Mouse (Mus musculus) midbrain, embryonic 13.5 days (tissue): Measurements from ENCODE around the gene Cdan1. TPM values are rescaled to one million over a fixed set of nuclear protein-coding genes. Genes with fewer than 3 reads are reported as not detected.

Experiments
- ATAC-seq: fragments of 200-750 bp; cut with Nextera tagmentation; 2 replicates; pipeline ENCODE4 v1.8.0; 2017; ENCODE audit warnings: mild to moderate bottlenecking, moderate TSS enrichment, moderate library complexity
- H3K27ac ChIP-seq: fragments of 300-500 bp; sonication (generic); 2 replicates; pipeline ENCODE4 v1.5.1; 2015; ENCODE audit warnings: inconsistent platforms, mild to moderate bottlenecking, moderate library complexity
- H3K27me3 ChIP-seq: fragments of 300-500 bp; sonication (generic); 2 replicates; pipeline ENCODE4 v1.6.1; 2015; ENCODE audit warnings: mild to moderate bottlenecking, inconsistent platforms
- H3K36me3 ChIP-seq: fragments of 300-500 bp; sonication (generic); 2 replicates; pipeline ENCODE4 v1.6.1; 2015; ENCODE audit warnings: mild to moderate bottlenecking, inconsistent platforms
- H3K4me1 ChIP-seq: fragments of 300-500 bp; sonication (generic); replicated peaks from 2 replicates; pipeline ENCODE4 v1.6.1; 2015; ENCODE audit warnings: inconsistent platforms
- H3K4me2 ChIP-seq: fragments of 300-500 bp; sonication (generic); replicated peaks from 2 replicates; pipeline ENCODE4 v1.6.1; 2015; ENCODE audit warnings: moderate library complexity, mild to moderate bottlenecking, inconsistent platforms
- H3K4me3 ChIP-seq: fragments of 300-500 bp; sonication (generic); replicated peaks from 2 replicates; pipeline ENCODE4 v1.5.1; 2015; ENCODE audit warnings: mild to moderate bottlenecking, inconsistent platforms
- H3K9ac ChIP-seq: fragments of 300-500 bp; sonication (generic); replicated peaks from 2 replicates; pipeline ENCODE4 v1.6.1; 2015; ENCODE audit warnings: mild to moderate bottlenecking, inconsistent platforms
- H3K9me3 ChIP-seq: fragments of 300-500 bp; sonication (generic); 2 replicates; pipeline ENCODE4 v1.6.1; 2016; ENCODE audit warnings: mild to moderate bottlenecking, inconsistent platforms
- WGBS: fragments of 180-500 bp; shearing (Covaris S2); methylation state at CpG from one replicate; pipeline ENCODE4 v1.1.7; 2015; 5-methylcytosine and 5-hydroxymethylcytosine counted together
- polyA plus RNA-seq: library from polyadenylated mRNA; unstranded; fragments of >200 nt; fragmentation: Nextera tagmentation; extraction: Ambion mirVana; gene quantifications from 2 replicates; pipeline ENCODE4 v1.2.1, GENCODE M21; 2015

Gene Cdan1
- polyA plus RNA-seq, 1 experiment from 2014 or later, result 5.7 TPM

GRCm38 (mm10) chr2:120731167-120731862, 118.6 kb downstream of the Cdan1 start:
- Histone ChIP-seq H3K4me3 (peak overlapping the region; percentile 93), H3K9me3 (no peaks in the 10 kb centered on the region), H3K4me2 (peak overlapping the region; percentile 89), H3K4me1 (peaks cover 36% of the 10 kb centered on the region), H3K27me3 (no peaks in the 10 kb centered on the region), H3K36me3 (peaks cover 27% of the 10 kb centered on the region), H3K27ac (peak overlapping the region; percentile 93), H3K9ac (peak overlapping the region; percentile 93)
- WGBS, result under 1% methylated on average over 61 of the region's 61 CpGs
- ATAC-seq, result peak; percentile 99

- Histone ChIP-seq H3K27me3 (no peaks in the 10 kb centered on the region), H3K9me3 (no peaks in the 10 kb centered on the region), H3K9ac (peak overlapping the region; percentile 93), H3K4me3 (peak overlapping the region; percentile 93), H3K27ac (peak overlapping the region; percentile 93), H3K36me3 (peaks cover 31% of the 10 kb centered on the region), H3K4me2 (peak overlapping the region; percentile 89), H3K4me1 (peaks cover 36% of the 10 kb centered on the region)
- ATAC-seq, result peak; percentile 46
- under 1% methylated on average over 46 of the region's 50 CpGs for WGBS
Measured at GRCm38 (mm10) chr2:120730639-120731166, 119.2 kb downstream of the Cdan1 start.

- peak overlapping the region; percentile 93 for H3K4me3 ChIP-seq
- no peak overlapping the region for H3K27ac ChIP-seq
- no peaks in the 10 kb centered on the region for H3K27me3 ChIP-seq
- 10% methylated on average over 23 of the region's 23 CpGs for WGBS
- peak overlapping the region; percentile 93 for H3K9ac ChIP-seq
- no peak for ATAC-seq
- H3K4me1 ChIP-seq, result peaks cover 36% of the 10 kb centered on the region
- peak overlapping the region; percentile 89 for H3K4me2 ChIP-seq
- H3K36me3 ChIP-seq, result peaks cover 38% of the 10 kb centered on the region
- no peaks in the 10 kb centered on the region for H3K9me3 ChIP-seq
Measured at GRCm38 (mm10) chr2:120729775-120730585, 119.9 kb downstream of the Cdan1 start.

GRCm38 (mm10) chr2:120724176-120724575, 125.8 kb downstream of the Cdan1 start:
- no peak for ATAC-seq
- no peaks in the 10 kb centered on the region for H3K27me3 ChIP-seq
- no peak overlapping the region for H3K9ac ChIP-seq
- H3K4me2 ChIP-seq, result no peak overlapping the region
- no peaks in the 10 kb centered on the region for H3K9me3 ChIP-seq
- H3K4me1 ChIP-seq, result peaks cover 13% of the 10 kb centered on the region
- no peak overlapping the region for H3K4me3 ChIP-seq
- H3K27ac ChIP-seq, result no peak overlapping the region
- WGBS, result 86% methylated on average over 6 of the region's 6 CpGs
- peaks cover 89% of the 10 kb centered on the region for H3K36me3 ChIP-seq

GRCm38 (mm10) chr2:120723621-120724020, 126.3 kb downstream of the Cdan1 start:
- Histone ChIP-seq H3K36me3 (peaks cover 93% of the 10 kb centered on the region), H3K9me3 (no peaks in the 10 kb centered on the region), H3K4me2 (no peak overlapping the region), H3K27ac (no peak overlapping the region), H3K4me1 (peaks cover 7% of the 10 kb centered on the region), H3K9ac (no peak overlapping the region), H3K27me3 (no peaks in the 10 kb centered on the region), H3K4me3 (no peak overlapping the region)
- whole genome bisulfite sequencing, result 80% methylated on average over 4 of the region's 4 CpGs
- ATAC-seq, result no peak

- ATAC-seq, result no peak
- Histone ChIP-seq H3K36me3 (peaks cover 93% of the 10 kb centered on the region), H3K4me2 (no peak overlapping the region), H3K27ac (no peak overlapping the region), H3K4me1 (no peaks in the 10 kb centered on the region), H3K27me3 (no peaks in the 10 kb centered on the region), H3K4me3 (no peak overlapping the region), H3K9ac (no peak overlapping the region), H3K9me3 (no peaks in the 10 kb centered on the region)
- 84% methylated on average over 8 of the region's 8 CpGs for WGBS
Measured at GRCm38 (mm10) chr2:120722491-120722890, 127.4 kb downstream of the Cdan1 start.

- 97% methylated on average over 2 of the region's 2 CpGs for WGBS
- no peaks in the 10 kb centered on the region for H3K27me3 ChIP-seq
- H3K9me3 ChIP-seq, result no peaks in the 10 kb centered on the region
- no peak overlapping the region for H3K9ac ChIP-seq
- no peaks in the 10 kb centered on the region for H3K4me1 ChIP-seq
- no peak overlapping the region for H3K4me3 ChIP-seq
- H3K36me3 ChIP-seq, result peaks cover 93% of the 10 kb centered on the region
- H3K27ac ChIP-seq, result no peak overlapping the region
- no peak for ATAC-seq
- H3K4me2 ChIP-seq, result no peak overlapping the region
Measured at GRCm38 (mm10) chr2:120721911-120722310, 128.0 kb downstream of the Cdan1 start.

- H3K36me3 ChIP-seq, result peaks cover 91% of the 10 kb centered on the region
- no peak overlapping the region for H3K4me3 ChIP-seq
- no peak overlapping the region for H3K27ac ChIP-seq
- H3K9me3 ChIP-seq, result no peaks in the 10 kb centered on the region
- WGBS, result 94% methylated on average over 6 of the region's 6 CpGs
- ATAC-seq, result no peak
- H3K27me3 ChIP-seq, result no peaks in the 10 kb centered on the region
- no peaks in the 10 kb centered on the region for H3K4me1 ChIP-seq
- H3K4me2 ChIP-seq, result no peak overlapping the region
- no peak overlapping the region for H3K9ac ChIP-seq
Measured at GRCm38 (mm10) chr2:120720821-120721220, 129.1 kb downstream of the Cdan1 start.

- H3K4me1 ChIP-seq, result no peaks in the 10 kb centered on the region
- WGBS, result 95% methylated on average over 8 of the region's 8 CpGs
- no peak overlapping the region for H3K9ac ChIP-seq
- no peaks in the 10 kb centered on the region for H3K9me3 ChIP-seq
- no peak overlapping the region for H3K4me3 ChIP-seq
- H3K27me3 ChIP-seq, result no peaks in the 10 kb centered on the region
- H3K27ac ChIP-seq, result no peak overlapping the region
- H3K4me2 ChIP-seq, result no peak overlapping the region
- ATAC-seq, result no peak
- H3K36me3 ChIP-seq, result peaks cover 87% of the 10 kb centered on the region
Measured at GRCm38 (mm10) chr2:120718496-120718895, 131.4 kb downstream of the Cdan1 start.

- Histone ChIP-seq H3K27ac (no peak overlapping the region), H3K9me3 (no peaks in the 10 kb centered on the region), H3K4me1 (no peaks in the 10 kb centered on the region), H3K4me3 (no peak overlapping the region), H3K27me3 (no peaks in the 10 kb centered on the region), H3K4me2 (no peak overlapping the region), H3K36me3 (peaks cover 66% of the 10 kb centered on the region), H3K9ac (no peak overlapping the region)
- ATAC-seq, result no peak
- 98% methylated on average over 3 of the region's 3 CpGs for WGBS
Measured at GRCm38 (mm10) chr2:120713441-120713840, 136.5 kb downstream of the Cdan1 start.

GRCm38 (mm10) chr2:120710948-120711347, 139.0 kb downstream of the Cdan1 start:
- Histone ChIP-seq H3K9me3 (no peaks in the 10 kb centered on the region), H3K4me3 (no peak overlapping the region), H3K27ac (no peak overlapping the region), H3K4me1 (no peaks in the 10 kb centered on the region), H3K27me3 (no peaks in the 10 kb centered on the region), H3K9ac (no peak overlapping the region), H3K36me3 (peaks cover 51% of the 10 kb centered on the region), H3K4me2 (no peak overlapping the region)
- 95% methylated on average over 3 of the region's 3 CpGs for WGBS
- no peak for ATAC-seq

GRCm38 (mm10) chr2:120710154-120710553, 139.8 kb downstream of the Cdan1 start:
- H3K4me1 ChIP-seq, result no peaks in the 10 kb centered on the region
- 90% methylated on average over 3 of the region's 3 CpGs for WGBS
- no peak overlapping the region for H3K27ac ChIP-seq

More at GRCm38 (mm10) chr2:120710154-120710553, 139.8 kb downstream of the Cdan1 start:
- H3K27me3 ChIP-seq, result no peaks in the 10 kb centered on the region
- ATAC-seq, result no peak
- H3K4me2 ChIP-seq, result no peak overlapping the region
- H3K9me3 ChIP-seq, result no peaks in the 10 kb centered on the region
- H3K9ac ChIP-seq, result no peak overlapping the region
- no peak overlapping the region for H3K4me3 ChIP-seq
- H3K36me3 ChIP-seq, result peaks cover 47% of the 10 kb centered on the region
